Mouse (Mus musculus) MN1 (cell line): ENCODE results near the gene Bmp10.
A peak's percentile ranks its signal among the peaks of the same experiment; 100 is the strongest.
"Not testable (repeated sequence)": the region's sequence is repeated elsewhere in the genome, so short reads cannot be mapped to it uniquely, and the experiment has no call there.

Experiments
- DNase-seq: peaks from one replicate; pipeline ENCODE4 v3.0.0-alpha.2; 2016; ENCODE audit warnings: low spot score

Gene Bmp10

GRCm38 (mm10) chr6:87449534-87449933 is 20.7 kb downstream of the Bmp10 start:
- DNase-seq = no peak

- peak; percentile 9 for DNase-seq
Measured at GRCm38 (mm10) chr6:87451016-87451415, 22.2 kb downstream of the Bmp10 start.

- no peak for DNase-seq
Measured at GRCm38 (mm10) chr6:87451771-87452170, 23.0 kb downstream of the Bmp10 start.

- DNase-seq = no peak
Measured at GRCm38 (mm10) chr6:87455507-87455906, 26.7 kb downstream of the Bmp10 start.

GRCm38 (mm10) chr6:87466221-87466620 is 37.4 kb downstream of the Bmp10 start:
- DNase-seq = peak; percentile 57

GRCm38 (mm10) chr6:87467373-87467772 is 38.6 kb downstream of the Bmp10 start:
- DNase-seq = no peak

- DNase-seq = no peak
Measured at GRCm38 (mm10) chr6:87468372-87468771, 39.6 kb downstream of the Bmp10 start.

GRCm38 (mm10) chr6:87470098-87470497 is 41.3 kb downstream of the Bmp10 start:
- DNase-seq = not testable (repeated sequence)

GRCm38 (mm10) chr6:87475223-87475622 is 46.4 kb downstream of the Bmp10 start:
- no peak for DNase-seq

GRCm38 (mm10) chr6:87478847-87479246 is 50.1 kb downstream of the Bmp10 start:
- DNase-seq = no peak

- no peak for DNase-seq
Measured at GRCm38 (mm10) chr6:87479291-87479999, 50.7 kb downstream of the Bmp10 start.

GRCm38 (mm10) chr6:87483224-87483899 is 54.6 kb downstream of the Bmp10 start:
- DNase-seq = no peak

- DNase-seq = no peak
Measured at GRCm38 (mm10) chr6:87483900-87484289, 55.1 kb downstream of the Bmp10 start.

GRCm38 (mm10) chr6:87484806-87485205 is 56.0 kb downstream of the Bmp10 start:
- no peak for DNase-seq
